Mouse (Mus musculus) T-cell, adult 2 months (primary cell): ENCODE measurements around the gene Gdpgp1.
A peak's percentile ranks its signal among the peaks of the same experiment; 100 is the strongest.

Experiments used
- DNase-seq: peaks from one replicate; pipeline ENCODE4 v3.0.0; 2022; ENCODE audit warnings: low spot score

Gene Gdpgp1

GRCm38 (mm10) chr7:80232489-80233029 lies at the start of gene Gdpgp1, which contains the start of gene Cib1:
Gene Gdpgp1, plus strand, starts transcription at chr7:80232865.
Gene Cib1, minus strand, starts transcription at chr7:80232813.
- peak; percentile 98 for DNase-seq

- DNase-seq = no peak
Observed at GRCm38 (mm10) chr7:80183466-80183865, 49.2 kb upstream of the Gdpgp1 start.

DNA sequence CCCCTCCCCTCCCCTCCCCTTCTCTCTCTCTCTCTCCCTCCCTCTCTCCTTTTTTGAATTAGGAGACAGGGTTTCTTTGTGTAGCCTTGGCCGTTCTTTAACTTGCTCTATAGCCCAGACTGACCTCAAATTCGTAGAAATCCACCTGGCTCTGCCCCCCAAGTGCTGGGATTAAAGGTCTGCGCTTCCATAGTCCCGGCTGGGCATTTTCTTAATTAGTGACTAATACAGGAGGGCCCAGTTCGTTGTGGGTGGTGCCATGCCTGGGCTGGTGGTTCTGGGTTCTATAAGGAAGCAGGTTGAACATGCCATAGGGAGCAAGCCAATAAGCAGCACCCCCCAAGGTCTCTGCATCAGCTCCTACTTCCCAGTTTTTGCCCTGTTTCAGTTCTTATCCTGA lies 48.7 kb upstream of the Gdpgp1 start:
- no peak for DNase-seq

DNA sequence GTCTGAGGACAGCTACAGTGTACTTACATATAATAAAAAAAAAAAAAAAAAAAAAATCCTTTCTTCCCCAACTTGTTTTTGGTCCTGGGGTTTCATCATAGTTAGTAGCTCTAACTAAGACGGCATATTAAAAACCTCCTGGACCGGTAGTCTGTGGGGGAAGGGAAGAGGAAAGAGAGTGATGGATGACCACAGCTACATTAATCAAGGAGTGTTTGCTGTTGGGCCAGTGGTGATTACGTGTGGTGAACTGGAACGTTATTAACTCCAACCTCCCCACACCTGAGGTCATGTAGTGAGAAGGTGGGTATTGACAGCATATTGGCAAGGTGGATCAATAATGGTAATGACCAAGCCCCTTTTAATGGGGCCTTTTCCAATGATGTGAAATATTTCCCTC lies 48.1 kb upstream of the Gdpgp1 start:
- no peak for DNase-seq

GRCm38 (mm10) chr7:80184968-80185367 lies 47.7 kb upstream of the Gdpgp1 start:
- DNase-seq = no peak

GRCm38 (mm10) chr7:80186021-80186420 lies 46.6 kb upstream of the Gdpgp1 start:
- no peak for DNase-seq

DNA sequence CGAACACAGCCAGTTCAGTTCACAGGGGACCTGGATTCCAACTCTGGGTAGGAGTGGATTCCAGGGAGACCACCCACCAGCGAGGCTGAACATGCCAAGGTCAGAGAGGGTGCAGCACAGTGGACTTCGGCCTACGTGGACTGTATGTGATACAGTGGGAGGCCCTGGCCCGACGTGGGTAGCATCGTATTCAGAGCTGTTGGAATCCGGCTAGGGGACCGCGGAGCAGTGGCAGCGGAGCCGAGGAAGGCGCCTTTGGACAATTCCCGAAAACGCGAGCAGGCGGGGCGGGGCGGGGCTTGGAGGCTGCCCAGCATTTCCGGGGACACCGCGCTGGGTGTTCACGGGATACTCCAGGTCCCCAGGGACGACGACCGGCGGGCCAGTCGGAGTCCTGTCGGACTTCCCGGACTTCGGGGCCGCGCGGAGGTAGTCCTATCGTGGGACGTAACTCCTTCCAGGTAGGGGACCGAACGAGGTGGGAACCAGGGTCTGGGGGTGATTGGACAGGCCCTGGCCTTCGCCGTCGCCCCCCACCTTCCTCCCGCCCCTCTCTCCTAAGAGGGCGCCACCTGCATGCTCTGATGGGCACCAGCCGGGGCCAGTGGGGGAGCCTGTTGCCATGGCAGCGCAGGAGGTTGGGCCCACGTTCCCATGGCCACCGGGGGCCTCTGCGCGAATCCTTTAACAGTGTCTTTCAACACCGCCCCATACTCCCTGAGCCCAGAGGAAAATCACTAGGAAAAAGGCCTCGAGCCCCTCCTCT lies 46.0 kb upstream of the Gdpgp1 start, which contains the start of gene Sema4b:
Gene Sema4b (plus strand): TSS at position 311 of the 766 bp plus-strand sequence.
- peak; percentile 65 for DNase-seq

DNA sequence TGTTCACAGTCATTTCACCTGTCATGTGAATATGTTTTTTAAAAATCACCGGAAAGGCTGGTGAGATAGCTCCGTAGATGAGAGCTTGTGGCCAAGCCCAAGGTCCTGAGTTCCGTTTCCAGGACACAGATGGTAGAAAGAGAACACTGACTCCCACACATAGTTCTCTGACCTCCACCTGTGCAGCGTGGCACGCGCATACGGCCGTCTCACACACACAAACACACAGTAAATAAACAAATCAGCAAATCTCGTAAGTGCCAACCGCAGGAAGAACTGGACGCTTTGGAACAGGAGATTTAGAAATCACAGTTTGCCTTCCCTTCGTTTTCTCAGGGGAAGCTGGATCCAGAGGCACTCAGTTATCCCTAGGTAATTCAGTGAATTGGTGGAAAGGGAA lies 45.2 kb upstream of the Gdpgp1 start:
- no peak for DNase-seq

DNA sequence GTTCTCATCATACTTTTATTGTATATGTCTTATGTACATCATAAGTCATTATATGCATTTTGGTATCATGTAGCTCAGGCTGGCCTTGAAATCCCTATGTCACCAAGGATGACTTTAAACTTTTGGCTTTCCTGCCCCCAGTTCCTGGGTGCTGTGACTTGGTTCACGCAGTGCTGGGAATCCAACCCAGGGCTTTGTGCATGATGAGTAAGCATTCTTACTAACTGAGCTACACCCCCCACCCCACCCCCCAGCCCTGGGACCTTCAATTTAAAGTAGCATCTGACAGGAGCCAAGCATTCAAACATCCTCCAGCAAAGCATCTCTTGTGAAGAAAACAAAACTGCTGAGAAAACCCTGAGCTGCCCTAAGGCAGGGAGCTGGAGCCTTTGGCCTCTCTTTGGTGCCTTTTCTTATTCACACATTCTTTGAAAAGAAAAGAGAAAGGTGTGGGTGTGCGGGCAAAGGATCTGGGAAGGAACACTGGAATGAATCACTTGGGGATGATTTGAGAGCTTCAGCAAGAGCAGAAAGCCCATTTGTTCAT lies 44.0 kb upstream of the Gdpgp1 start:
- no peak for DNase-seq

DNA sequence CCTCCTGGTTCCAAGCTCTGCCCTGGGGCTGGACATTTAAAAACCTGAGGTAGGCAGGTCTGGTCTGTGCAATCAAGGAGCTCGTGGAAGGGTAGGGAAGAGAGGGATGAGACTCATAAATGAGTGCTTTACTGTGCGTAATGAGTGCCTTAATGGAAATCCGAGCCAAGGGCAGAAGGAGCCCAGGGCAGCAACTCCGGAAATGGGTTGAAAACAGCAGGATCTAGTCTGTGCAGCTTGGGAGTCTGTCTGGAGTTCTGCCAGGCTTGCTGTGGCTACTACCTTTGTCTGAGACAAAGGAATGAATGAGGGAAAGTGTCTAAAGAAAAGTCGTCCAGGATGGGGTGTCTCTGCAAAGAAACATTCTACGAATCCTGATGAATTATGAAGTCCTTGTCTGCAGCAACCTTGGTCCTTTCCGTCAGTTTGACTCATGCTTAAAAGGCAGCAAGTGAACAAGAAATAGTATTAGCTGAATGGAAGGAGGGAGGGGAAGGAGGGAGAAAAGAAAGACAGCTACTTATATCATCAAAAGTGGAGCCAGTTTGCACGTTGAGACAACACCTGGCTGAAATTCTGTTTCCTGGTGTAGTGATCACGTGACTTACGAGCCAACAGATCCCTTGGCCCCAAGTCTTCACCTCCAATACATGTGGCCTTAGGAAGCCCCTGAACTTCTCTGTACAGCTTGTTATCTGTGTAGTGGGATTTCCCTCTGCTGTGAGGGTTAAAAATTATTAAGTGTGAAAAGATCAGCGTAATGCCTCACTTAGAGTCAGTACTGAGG lies 43.3 kb upstream of the Gdpgp1 start:
- DNase-seq = no peak

- DNase-seq = no peak
Observed at GRCm38 (mm10) chr7:80191455-80191854, 41.2 kb upstream of the Gdpgp1 start.

- DNase-seq = peak; percentile 71
Observed at GRCm38 (mm10) chr7:80192226-80193061, 40.2 kb upstream of the Gdpgp1 start.

DNA sequence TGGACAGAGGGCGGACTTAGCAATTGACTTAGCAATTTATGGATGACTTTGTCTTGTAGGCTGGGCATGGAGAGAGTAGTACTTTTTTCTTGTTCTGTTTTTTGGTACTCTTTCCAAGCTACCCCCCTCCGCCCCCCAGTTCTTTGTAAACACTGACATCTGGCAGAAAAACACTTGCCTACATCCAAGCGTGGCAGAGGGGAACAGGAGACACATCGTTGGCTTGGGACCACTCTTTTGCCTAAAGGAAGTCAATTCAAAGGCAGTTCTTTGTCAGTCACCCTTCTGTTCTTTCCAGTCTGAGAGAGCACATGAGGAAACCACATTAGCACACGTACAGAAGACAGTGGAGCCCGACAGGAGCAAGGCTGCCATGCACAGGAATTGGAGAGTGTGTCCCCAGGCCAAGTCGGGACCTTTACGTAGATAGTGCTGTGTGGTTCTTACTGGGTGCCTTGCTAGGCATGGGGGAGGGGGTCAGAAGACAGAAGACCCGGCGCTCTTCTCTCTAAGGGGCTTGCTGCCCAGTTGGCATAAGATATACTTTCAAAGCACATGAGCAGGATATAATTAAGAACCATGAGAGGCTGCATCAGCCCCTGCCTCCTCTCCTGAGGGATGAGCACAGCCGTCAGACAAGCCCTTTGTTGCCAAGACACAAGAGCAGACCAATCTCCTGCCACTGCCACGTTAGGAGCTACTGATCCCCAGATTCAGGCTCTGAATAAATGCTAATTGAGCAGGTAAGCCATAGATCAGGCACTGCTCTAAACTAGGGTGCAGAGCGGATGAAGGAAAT lies 38.5 kb upstream of the Gdpgp1 start:
- no peak for DNase-seq

DNA sequence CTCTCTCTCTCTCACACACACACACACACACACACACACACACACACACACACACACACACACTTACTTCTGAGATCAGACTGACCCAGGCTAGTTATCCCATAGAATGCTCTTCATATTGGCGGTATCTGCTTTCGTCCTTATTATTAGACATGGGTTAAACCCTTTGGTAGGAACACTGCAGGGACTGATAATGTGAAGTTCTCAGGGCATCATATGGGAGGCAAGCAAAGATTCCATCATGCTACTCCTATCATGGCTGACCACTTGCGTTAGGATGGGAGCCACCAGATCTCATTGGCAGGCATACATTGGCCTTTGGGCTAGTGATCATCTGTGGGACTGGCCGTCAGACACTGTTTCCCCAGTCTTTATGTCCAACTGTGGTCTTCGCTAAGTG lies 37.5 kb upstream of the Gdpgp1 start:
- DNase-seq = no peak

GRCm38 (mm10) chr7:80195576-80196263 lies 36.9 kb upstream of the Gdpgp1 start:
- DNase-seq = no peak

DNA sequence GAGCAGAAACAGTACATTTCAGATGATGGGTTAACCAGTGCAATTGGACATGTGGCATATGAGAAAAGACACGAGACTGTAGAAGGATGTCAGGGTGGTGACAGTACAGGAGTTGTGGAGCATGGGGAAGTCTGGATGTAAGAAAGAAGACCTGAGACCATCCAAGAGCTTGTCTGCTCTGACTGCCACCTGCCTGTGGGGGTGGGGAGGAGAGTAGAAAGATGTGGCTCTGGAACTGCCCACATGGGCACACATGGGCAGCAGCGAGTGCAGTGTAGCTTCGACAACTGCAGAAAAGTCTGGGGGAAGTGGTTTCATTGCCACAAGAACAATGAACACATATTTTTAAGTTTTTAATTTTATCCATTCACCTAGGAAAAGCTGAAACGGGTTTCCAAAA lies 35.3 kb upstream of the Gdpgp1 start:
- peak; percentile 55 for DNase-seq

DNA sequence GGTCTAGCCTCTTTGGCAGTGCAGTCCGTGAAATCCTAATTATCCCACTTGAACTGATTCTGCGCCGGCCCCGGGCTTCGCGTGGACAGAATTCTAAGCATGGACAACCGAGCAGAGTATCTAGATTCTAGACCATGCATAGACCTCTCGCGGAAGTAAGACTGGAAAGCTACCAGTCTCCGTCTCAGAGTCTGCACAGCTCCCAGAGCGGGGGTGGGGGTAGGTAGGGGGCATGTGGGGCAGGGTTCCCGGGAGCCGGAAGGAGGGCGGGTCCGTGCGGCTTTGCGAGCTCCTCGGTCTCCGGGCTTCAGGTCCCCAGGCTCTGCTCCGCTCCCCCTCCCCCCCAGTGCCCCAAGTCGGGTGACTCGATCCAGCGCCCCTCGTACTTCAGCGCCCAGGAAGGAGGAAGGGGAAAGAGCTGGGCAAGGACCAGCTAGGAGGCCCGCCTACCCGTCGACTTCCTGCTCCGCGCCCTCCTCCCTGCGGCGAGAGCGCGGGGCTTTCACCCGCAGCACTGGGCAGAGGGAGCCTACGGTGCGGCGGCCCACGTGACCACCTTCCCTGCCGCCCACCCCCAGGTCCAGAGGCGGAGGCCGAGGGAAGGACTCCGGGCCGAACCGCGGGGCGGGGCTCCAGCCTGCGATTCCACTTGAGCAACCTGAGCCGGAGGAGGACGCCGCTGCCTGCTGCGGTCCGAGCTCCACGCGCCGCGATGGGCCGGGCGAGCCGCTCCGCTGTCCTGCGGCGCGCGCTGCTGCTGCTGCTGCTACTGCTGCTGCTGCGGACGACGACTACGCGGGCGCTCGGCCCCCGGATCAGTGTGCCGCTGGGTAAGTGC lies 34.5 kb upstream of the Gdpgp1 start:
- peak; percentile 71 for DNase-seq

GRCm38 (mm10) chr7:80198863-80199262 lies 33.8 kb upstream of the Gdpgp1 start:
- no peak for DNase-seq

- DNase-seq = no peak
Observed at GRCm38 (mm10) chr7:80199286-80199685, 33.4 kb upstream of the Gdpgp1 start.
